In the genomic region with DNA sequence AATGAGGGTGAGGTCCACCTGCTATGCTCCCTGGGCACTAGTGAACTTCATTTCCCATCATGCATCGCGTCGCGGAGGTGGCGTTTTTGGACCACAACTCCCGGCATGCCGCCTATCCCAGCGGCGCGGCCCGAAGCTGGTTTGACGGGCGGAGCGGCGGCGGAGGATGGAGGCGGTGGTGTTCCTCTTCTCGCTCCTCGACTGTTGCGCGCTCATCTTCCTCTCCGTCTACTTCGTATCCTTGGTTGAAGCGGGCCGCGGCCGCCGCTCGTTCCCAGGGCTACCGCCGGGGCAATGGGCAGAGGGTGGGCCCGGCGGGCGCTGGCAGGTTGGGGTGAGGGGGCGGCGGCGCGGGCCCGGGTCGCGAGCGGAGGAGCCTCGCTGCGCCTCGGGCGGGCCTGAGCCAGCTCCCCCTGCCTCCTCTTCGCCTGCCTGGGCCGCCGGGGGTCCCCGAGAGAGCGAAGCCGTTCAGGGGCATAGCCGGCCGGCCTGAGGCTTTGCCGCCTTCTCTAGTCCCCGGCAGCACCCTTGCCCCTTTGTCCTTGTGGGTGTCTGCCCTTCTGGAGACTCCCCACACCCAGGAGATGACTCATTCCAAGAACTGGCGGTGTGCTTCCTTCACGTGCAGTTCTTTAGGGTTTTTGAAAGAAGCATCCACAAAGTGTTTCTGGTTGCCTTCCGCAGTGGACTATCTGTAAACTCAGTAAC, we compare ENCODE assay signal across 8 mouse cellular contexts. TPM values are rescaled to one million over a fixed set of nuclear protein-coding genes. Genes with fewer than 3 reads are reported as not detected.
DNase-seq lines count a peak whose midpoint lies in the region; ATAC-seq lines count a peak whose summit lies in the region.

No protein-coding gene starts in this region.

- DNase-seq in ZHBTc4 (ENCODE audit: low read depth, low spot score): peak; percentile 94
- peak; percentile 76 to 79 for DNase-seq in gastrocnemius, adult 8-10 months (ENCODE audit: low spot score in 2 of 2)
- peak; percentile 95 for DNase-seq in induced T-regulatory cell, adult 2 months (ENCODE audit: low read depth)
- DNase-seq in left cerebral cortex, adult 9 months (ENCODE audit: low spot score in 2 of 2): peak; percentile 65 to 92
- peak; percentile 96 for DNase-seq in right cerebral cortex, postnatal 14 days
- peak; percentile 83 to 88 for DNase-seq in urinary bladder, postnatal 36 days (ENCODE audit: low spot score in 2 of 2)

- peak; percentile 97 for ATAC-seq in common myeloid progenitor, adult 5-6 weeks (replicated peaks; ENCODE audit: low read depth, poor library complexity, severe bottlenecking)
- peak; percentile 96 for ATAC-seq in megakaryocyte progenitor cell, adult 5-6 weeks (replicated peaks; ENCODE audit: poor library complexity)

RNA-seq across cellular contexts. Expression of a gene that starts 6.5 kb away (rescaled TPM):
- total RNA-seq in common myeloid progenitor, adult 5-6 weeks (2017): 85.3 and 85.6 TPM in 2 replicates
- 10 to 100 TPM; 36.5 to 43.7 (median 42.3) TPM for total RNA-seq in gastrocnemius, adult 8-10 months (2022)
- 72.4 and 116 TPM in 2 replicates for total RNA-seq in megakaryocyte progenitor cell, adult 5-6 weeks (2015)
- total RNA-seq in megakaryocyte progenitor cell, adult 5-6 weeks (2017): 79.1 and 145 TPM in 2 replicates

RNA-seq across cellular contexts. Expression of a gene that starts 7.0 kb away (rescaled TPM):
- 26.1 and 33.6 TPM in 2 replicates for total RNA-seq in common myeloid progenitor, adult 5-6 weeks (2017)
- 1 to 10 TPM; 7.6 to 8.8 (median 8.4) TPM for total RNA-seq in gastrocnemius, adult 8-10 months (2022)
- 28.9 and 38.0 TPM in 2 replicates for total RNA-seq in megakaryocyte progenitor cell, adult 5-6 weeks (2015)
- 24.7 and 26.5 TPM in 2 replicates for total RNA-seq in megakaryocyte progenitor cell, adult 5-6 weeks (2017)

Comparison
In these comparisons a context has a peak if more than half of its experiments do, and no peak if none do; other contexts are left out.
1. Peak in every context shown above with its lines: DNase-seq and ATAC-seq.